Mouse (Mus musculus): ENCODE data around the gene Prn. TPM values are rescaled to one million over a fixed set of nuclear protein-coding genes. Genes with fewer than 3 reads are reported as not detected.

Prn gene
- polyA plus RNA-seq (2017; shearing (Covaris generic)): not detected

DNA sequence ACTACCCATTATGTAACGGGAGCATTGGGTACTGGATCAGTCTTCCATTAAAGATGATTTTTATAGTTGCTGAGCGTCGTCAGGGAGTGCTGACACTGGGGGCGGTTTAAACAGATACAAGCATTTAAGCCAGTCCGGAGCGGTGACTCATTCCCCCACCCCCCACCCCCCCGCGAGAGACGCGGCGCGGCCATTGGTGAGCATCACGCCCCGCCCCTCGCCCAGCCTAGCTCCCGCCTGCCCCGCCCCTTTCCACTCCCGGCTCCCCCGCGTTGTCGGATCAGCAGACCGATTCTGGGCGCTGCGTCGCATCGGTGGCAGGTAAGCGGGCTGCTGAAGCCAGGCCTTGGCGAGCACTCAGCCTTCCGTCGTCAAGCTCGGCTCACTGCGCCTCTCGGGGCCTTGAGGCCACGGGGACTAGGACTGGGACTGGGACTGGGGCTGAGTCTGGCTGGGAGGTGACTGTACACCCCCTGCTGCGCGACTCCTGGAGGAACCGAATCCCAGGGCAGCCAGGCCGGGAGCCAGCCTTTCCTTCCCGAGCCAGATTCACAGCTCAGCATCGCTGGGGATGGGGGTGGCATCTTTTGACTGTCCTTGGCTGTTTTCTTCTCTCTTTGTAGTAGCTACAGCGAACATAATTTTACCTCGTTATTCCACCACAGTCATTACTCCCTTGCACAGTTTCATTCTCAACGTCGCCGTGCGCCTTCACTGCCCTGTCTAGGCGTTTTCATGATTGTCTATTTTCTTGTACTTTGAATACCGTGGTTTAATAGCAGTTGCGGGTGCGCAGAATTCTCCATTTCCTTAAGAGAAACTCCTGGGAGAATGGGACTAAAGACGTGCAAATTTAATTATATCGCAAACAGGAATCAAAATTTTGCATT lies at the start of gene Prn, which contains the start of gene Prnp:
Prn (plus strand) TSS at position 275 of the 890 bp plus-strand sequence.
Prnp (plus strand) TSS at position 246 of the 890 bp plus-strand sequence.

DNA sequence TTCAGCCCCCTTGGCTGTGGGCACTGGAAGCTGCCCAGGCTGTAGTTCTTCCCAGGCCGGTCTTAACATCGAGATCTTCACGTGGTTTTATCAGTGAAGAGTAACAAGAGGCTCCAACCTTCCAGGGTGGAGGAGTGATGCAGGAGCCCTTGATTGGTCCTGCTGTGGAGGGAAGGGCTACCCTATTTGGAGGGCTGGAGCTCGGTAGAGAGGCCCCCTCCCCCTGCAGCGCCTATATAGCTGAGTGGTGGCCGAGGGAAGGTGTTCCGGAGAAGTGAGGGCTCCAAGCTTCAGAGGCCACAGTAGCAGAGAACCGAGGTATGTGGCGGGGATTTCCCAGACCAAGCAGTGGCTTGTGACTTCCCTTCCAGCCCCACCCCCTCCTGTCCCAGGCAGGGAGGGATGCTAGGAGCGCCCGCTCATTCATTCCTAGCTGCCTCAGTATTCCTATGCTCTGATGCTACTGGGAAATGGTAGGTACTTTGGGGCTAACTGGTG lies 40.9 kb downstream of the Prn start, which contains the start of gene Prnd:
Prnd (plus strand) TSS at position 264 of the 498 bp plus-strand sequence.

Other genes with a start within 250 kb of the Prn start
- not detected for gene Erv3, start 50.2 kb upstream of the Prn start, polyA plus RNA-seq (2017; shearing (Covaris generic))
- gene Prnp, start within 50 bp of the Prn start, polyA plus RNA-seq (2017; shearing (Covaris generic)): 18.1 TPM
- 0.41 TPM for gene Prnd, start 40.9 kb downstream of the Prn start, polyA plus RNA-seq (2017; shearing (Covaris generic))
- 101 TPM for gene Rassf2, start 120.3 kb downstream of the Prn start, polyA plus RNA-seq (2017; shearing (Covaris generic))
- 40.1 TPM for gene Slc23a2, start 235.2 kb downstream of the Prn start, polyA plus RNA-seq (2017; shearing (Covaris generic))

Measured in CD4-positive, CD25-positive, alpha-beta regulatory T cell (primary cell).